Mouse (Mus musculus) retina, postnatal 1 day (tissue): ENCODE results near the gene Gm42420.

ENCODE experiments used
- DNase-seq: peaks from one replicate; pipeline ENCODE4 v3.0.0-alpha.2; 2012

Gm42420 gene

GRCm38 (mm10) chr6:39573791-39574554 is 11.6 kb upstream of the Gm42420 start, which contains the start of gene Adck2:
Gene Adck2, plus strand, starts transcription at chr6:39573873.
- DNase-seq, result peak; percentile 92

GRCm38 (mm10) chr6:39574555-39574869 is 11.0 kb upstream of the Gm42420 start:
- DNase-seq, result no peak

GRCm38 (mm10) chr6:39574951-39575350 is 10.6 kb upstream of the Gm42420 start:
- DNase-seq, result no peak

- no peak for DNase-seq
These were observed 6.0 kb upstream of the Gm42420 start for GRCm38 (mm10) chr6:39579552-39579951.

GRCm38 (mm10) chr6:39580558-39580957 is 5.0 kb upstream of the Gm42420 start:
- no peak for DNase-seq

DNA sequence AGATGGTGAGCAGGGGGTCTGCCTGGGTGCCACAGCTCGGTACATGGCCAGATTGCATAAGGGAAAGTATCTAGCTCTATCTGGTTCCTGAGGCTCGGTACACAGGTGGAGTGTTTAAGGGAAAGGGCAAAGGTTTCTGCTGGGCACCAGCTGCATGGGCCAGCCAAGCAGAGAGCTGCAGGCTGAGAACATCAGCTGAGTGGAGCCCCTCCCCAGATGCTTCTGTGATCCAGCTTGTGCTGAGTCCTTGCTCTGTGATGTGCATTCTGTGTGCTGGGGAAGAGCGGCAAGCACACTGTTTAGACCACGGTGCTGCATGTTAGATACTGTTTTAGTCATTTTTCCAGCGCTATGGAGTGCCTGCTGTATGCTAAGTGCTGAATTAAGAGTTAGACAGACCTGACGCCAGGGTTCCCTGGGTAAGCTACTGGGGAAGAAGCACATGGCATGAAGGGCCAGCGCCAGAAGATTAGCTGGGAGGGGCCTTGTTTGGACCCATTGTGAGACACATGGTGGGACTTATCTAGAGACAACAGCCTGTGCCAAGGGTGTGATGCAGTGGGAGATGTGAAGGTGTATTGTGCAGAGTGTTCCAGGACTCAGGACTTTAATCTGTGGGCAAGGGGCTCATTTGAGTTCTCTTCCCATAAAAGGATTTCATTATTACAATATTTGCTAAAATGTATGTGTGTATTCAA is 4.3 kb upstream of the Gm42420 start:
- no peak for DNase-seq

DNA sequence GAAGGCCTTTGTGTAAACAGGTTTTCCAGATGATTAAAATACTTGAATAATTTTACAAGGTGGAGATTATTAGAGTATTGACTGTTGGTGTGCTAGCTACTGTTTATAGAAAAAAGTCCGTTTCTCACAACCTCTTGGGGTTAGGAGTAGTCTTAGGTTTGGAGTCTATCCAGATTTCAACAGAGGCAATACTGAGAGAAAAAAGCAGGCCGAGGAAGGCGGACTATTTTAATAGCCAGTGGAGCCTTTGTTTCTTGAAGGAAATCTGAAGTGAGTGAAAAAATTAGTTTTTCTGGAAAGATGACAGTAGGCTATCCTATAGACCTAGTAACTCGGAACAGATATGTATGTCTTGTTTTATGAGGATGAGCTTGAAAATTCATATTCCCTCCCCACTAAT is 5.9 kb downstream of the Gm42420 start:
- no peak for DNase-seq

DNA sequence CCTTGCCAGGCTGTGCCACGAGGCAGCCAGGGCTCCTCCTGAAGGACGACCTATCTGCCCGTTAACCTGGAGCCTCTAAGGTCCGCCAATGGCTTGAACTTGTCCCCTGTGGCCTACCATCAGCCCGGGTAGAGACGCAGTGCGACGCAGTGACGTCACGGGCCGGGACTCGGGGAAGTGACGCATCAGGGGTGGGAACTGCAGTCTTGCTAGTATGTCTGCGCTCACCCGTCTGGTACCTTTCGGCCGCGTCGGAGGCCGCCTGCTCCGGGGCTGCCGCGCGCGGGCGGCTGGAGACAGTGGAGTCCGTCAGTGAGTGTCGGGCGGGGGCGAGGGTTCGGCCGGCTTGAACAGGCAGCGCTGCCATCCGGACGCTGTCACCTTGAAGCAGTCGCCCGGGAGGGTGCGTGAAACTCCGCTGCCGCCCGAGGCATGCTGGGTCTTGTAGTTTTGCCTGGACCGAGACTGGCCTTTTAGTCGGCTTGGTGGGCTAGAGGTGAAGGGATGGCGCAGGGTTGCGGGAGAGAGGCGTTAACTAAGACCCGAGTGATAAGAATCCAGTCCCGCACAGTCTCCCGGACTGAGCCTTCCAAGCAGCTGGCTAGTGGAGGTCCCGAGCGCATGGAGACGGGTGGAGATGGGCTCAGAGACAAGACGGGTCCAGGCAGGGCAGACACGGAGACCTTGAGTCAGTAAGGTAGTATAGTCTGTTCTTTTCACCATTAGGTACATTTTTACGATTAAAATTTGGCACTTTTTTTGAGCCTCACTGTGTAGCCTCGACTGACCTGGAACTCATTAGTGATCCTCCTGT is 7.1 kb downstream of the Gm42420 start, which contains the start of gene Ndufb2:
Gene Ndufb2 (plus strand): TSS at position 174 of the 814 bp plus-strand sequence.
- peak; percentile 96 for DNase-seq

- no peak for DNase-seq
These were observed 15.3 kb downstream of the Gm42420 start for GRCm38 (mm10) chr6:39600851-39601250.

GRCm38 (mm10) chr6:39601828-39602227 is 16.3 kb downstream of the Gm42420 start:
- no peak for DNase-seq

GRCm38 (mm10) chr6:39604565-39604964 is 19.0 kb downstream of the Gm42420 start:
- DNase-seq, result no peak

GRCm38 (mm10) chr6:39606056-39606455 is 20.5 kb downstream of the Gm42420 start:
- DNase-seq, result no peak

DNA sequence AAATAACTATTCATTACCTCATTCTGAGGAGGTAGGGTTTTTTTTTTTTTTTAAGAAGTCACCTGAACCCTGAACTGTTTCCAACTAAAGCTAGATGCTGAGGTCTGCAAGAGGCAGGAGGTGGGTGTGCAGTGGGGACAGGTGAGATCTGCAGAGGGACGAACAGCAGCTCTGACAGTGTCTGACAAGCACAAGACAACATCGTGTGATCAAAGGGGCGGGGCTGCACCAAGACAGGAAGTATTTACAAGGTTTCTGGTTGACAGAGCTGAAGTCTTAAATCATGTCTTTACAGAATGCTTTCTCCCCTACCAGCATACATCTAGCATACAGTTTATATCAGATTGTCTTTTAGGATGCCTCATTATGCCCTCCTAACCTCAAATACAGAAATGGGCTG is 21.3 kb downstream of the Gm42420 start:
- no peak for DNase-seq

- DNase-seq, result no peak
These were observed 21.8 kb downstream of the Gm42420 start for GRCm38 (mm10) chr6:39607365-39607764.

DNA sequence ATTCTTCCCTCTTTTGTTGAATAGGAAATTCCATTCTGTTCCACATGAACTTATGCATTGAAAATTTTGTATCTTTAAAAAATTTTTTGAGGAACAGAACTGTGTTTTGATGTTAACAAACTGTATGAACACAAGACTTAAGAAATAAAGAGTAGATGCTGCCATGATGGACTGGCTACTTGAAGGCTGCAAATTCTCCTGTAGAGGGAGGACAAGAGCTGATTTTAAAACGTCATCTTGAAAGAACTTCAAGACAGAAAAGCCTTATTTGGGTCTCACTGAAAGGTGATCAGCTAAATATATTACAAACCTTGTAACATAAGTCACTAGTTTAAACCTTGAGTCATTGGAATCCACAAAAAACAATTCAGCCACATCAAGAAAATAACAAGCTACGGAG is 24.7 kb downstream of the Gm42420 start:
- DNase-seq, result peak; percentile 6

- no peak for DNase-seq
These were observed 25.7 kb downstream of the Gm42420 start for GRCm38 (mm10) chr6:39611296-39611695.
